ENCODE assay signal across 9 mouse cellular contexts in the genomic region with DNA sequence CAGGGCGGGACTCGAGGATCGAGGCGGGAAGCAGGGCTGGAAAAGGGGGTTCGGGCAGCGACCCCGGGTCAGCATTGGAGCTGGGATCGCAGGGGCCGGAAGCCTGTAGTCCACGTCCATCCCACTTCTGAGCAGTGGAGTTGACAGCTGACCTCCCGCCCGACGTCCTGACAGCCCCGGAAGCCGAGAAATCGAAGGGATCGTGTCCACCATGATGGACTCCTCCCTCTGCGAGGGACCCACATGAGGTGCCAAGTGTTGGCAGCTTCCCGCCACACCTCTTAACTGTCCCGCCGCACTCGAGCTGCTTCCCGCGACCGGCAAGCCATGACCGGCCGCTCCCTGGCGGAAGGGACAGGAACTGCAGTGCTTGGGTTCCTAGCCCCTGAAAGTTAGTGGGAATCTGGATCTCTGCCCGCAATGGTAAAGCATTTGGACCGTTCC. TPM values are rescaled to one million over a fixed set of nuclear protein-coding genes. Genes with fewer than 3 reads are reported as not detected.
DNase-seq lines count a peak whose midpoint lies in the region; ATAC-seq lines count a peak whose summit lies in the region.
"Had no signal": no experiment of that assay in that cellular context is flagged by ENCODE, and none has a peak within 500 bp of the region (broad histone marks: within the 10 kb centered on the region; RNA-seq: fewer than 3 reads in every experiment).

No protein-coding gene starts in this region.

- H3K4me2 ChIP-seq in neural tube, embryonic 11.5 days (ENCODE audit: low read depth) = peak overlapping the region; percentile 72
- peak overlapping the region; percentile 64 for H3K4me2 ChIP-seq in forebrain, embryonic 13.5 days
- H3K4me2 ChIP-seq in hindbrain, embryonic 16.5 days (ENCODE audit: low read length) = peak overlapping the region; percentile 65
- peak overlapping the region; percentile 82 for H3K4me2 ChIP-seq in liver, embryonic 11.5 days

- peak overlapping the region; percentile 66 for H3K9ac ChIP-seq in neural tube, embryonic 11.5 days (ENCODE audit: low read length)
- H3K9ac ChIP-seq in forebrain, embryonic 13.5 days = peak overlapping the region; percentile 60
- H3K9ac ChIP-seq in hindbrain, embryonic 16.5 days (ENCODE audit: low read depth, low read length) = peak overlapping the region; percentile 72
- H3K9ac ChIP-seq in liver, embryonic 11.5 days (ENCODE audit: low read depth, low read length) = peak overlapping the region; percentile 68

- H3K9me3 ChIP-seq in neural tube, embryonic 11.5 days (ENCODE audit: control insufficient read depth, low read length) = no peaks in the 10 kb centered on the region
- H3K9me3 ChIP-seq in forebrain, embryonic 13.5 days (replicated peaks) = no peaks in the 10 kb centered on the region
- no peaks in the 10 kb centered on the region for H3K9me3 ChIP-seq in hindbrain, embryonic 16.5 days (ENCODE audit: control insufficient read depth, low read length)
- H3K9me3 ChIP-seq in liver, embryonic 11.5 days (ENCODE audit: control insufficient read depth, low read length) = no peaks in the 10 kb centered on the region

- DNase-seq in neural tube, embryonic 11.5 days (ENCODE audit: low spot score) = peak; percentile 86
- DNase-seq in neural tube, embryonic 10.5 days (ENCODE audit: extremely low spot score, low spot score) = no peak
- DNase-seq in liver, embryonic 11.5 days (ENCODE audit: low spot score) = no peak
- DNase-seq in thymus, postnatal 25 days = peak; percentile 86

- H3K4me3 ChIP-seq in neural tube, embryonic 11.5 days (ENCODE audit: low read depth, low read length) = peak overlapping the region; percentile 50
- peak overlapping the region; percentile 69 for H3K4me3 ChIP-seq in brown adipose tissue, adult 24 weeks (ENCODE audit: insufficient read depth, low read depth, low read length)
- peak overlapping the region; percentile 65 for H3K4me3 ChIP-seq in forebrain, embryonic 13.5 days
- H3K4me3 ChIP-seq in hindbrain, embryonic 16.5 days (ENCODE audit: low read length) = peak overlapping the region; percentile 68
- H3K4me3 ChIP-seq in liver, embryonic 11.5 days (ENCODE audit: low read depth, low read length) = peak overlapping the region; percentile 58

- peak overlapping the region; percentile 49 for H3K27ac ChIP-seq in neural tube, embryonic 11.5 days (ENCODE audit: low read depth, low read length)
- H3K27ac ChIP-seq in brown adipose tissue, adult 24 weeks (replicated peaks; ENCODE audit: low read depth, low read length) = peak overlapping the region; percentile 86
- H3K27ac ChIP-seq in forebrain, embryonic 13.5 days = peak overlapping the region; percentile 96
- H3K27ac ChIP-seq in hindbrain, embryonic 16.5 days (ENCODE audit: low read depth, low read length) = peak overlapping the region; percentile 89
- H3K27ac ChIP-seq in liver, embryonic 11.5 days (ENCODE audit: low read depth, low read length) = peak overlapping the region; percentile 96

- no peaks in the 10 kb centered on the region for H3K27me3 ChIP-seq in neural tube, embryonic 11.5 days (ENCODE audit: control insufficient read depth, insufficient read depth, low read length)
- H3K27me3 ChIP-seq in forebrain, embryonic 13.5 days = no peaks in the 10 kb centered on the region
- no peaks in the 10 kb centered on the region for H3K27me3 ChIP-seq in hindbrain, embryonic 16.5 days (replicated peaks; ENCODE audit: control insufficient read depth, insufficient read depth, low read length)
- no peaks in the 10 kb centered on the region for H3K27me3 ChIP-seq in liver, embryonic 11.5 days (replicated peaks; ENCODE audit: control insufficient read depth, insufficient read depth, low read length)

- peak; percentile 74 for ATAC-seq in neural tube, embryonic 11.5 days (ENCODE audit: insufficient read depth, low FRiP score, low TSS enrichment)
- ATAC-seq in forebrain, embryonic 13.5 days = peak; percentile 78
- ATAC-seq in hindbrain, embryonic 16.5 days = peak; percentile 89
- ATAC-seq in liver, embryonic 11.5 days (replicated peaks; ENCODE audit: low FRiP score) = peak; percentile 86
- peak; percentile 57 for ATAC-seq in monocyte, adult 5-6 weeks (replicated peaks; ENCODE audit: insufficient number of reproducible peaks, low FRiP score, low TSS enrichment, poor library complexity, severe bottlenecking)

- 0 out of 2 replicates have a peak, but pooled peaks cover 3% of the 10 kb centered on the region for H3K4me1 ChIP-seq in neural tube, embryonic 11.5 days (ENCODE audit: control insufficient read depth, insufficient read depth, low read length)
- H3K4me1 ChIP-seq in brown adipose tissue, adult 24 weeks (ENCODE audit: control insufficient read depth, insufficient read depth, insufficient read length, low read length) = no peaks in the 10 kb centered on the region; the same call in 1 of the 2 replicates
- peaks cover 22% of the 10 kb centered on the region for H3K4me1 ChIP-seq in forebrain, embryonic 13.5 days
- peaks cover 12% of the 10 kb centered on the region for H3K4me1 ChIP-seq in hindbrain, embryonic 16.5 days (ENCODE audit: control insufficient read depth, insufficient read depth, low read depth, low read length)
- peaks cover 15% of the 10 kb centered on the region for H3K4me1 ChIP-seq in liver, embryonic 11.5 days (replicated peaks; ENCODE audit: control insufficient read depth, insufficient read depth, low read length)

- 0% methylated on average over 30 of the region's 30 CpGs for WGBS in neural tube, embryonic 11.5 days
- WGBS in forebrain, embryonic 13.5 days = under 1% methylated on average over 29 of the region's 30 CpGs
- 0% methylated on average over 28 of the region's 30 CpGs for WGBS in hindbrain, embryonic 16.5 days
- WGBS in liver, embryonic 11.5 days = under 1% methylated on average over 30 of the region's 30 CpGs

- no peaks in the 10 kb centered on the region for H3K36me3 ChIP-seq in neural tube, embryonic 11.5 days (ENCODE audit: control insufficient read depth, insufficient read depth, low read length)
- H3K36me3 ChIP-seq in forebrain, embryonic 13.5 days (ENCODE audit: poor library complexity, severe bottlenecking) = peaks cover 5% of the 10 kb centered on the region
- H3K36me3 ChIP-seq in hindbrain, embryonic 16.5 days (ENCODE audit: control insufficient read depth, insufficient read depth, low read length) = no peaks in the 10 kb centered on the region
- H3K36me3 ChIP-seq in liver, embryonic 11.5 days (ENCODE audit: control insufficient read depth, insufficient read depth, low read length) = 0 out of 2 replicates have a peak, but pooled peaks cover 3% of the 10 kb centered on the region

RNA-seq across cellular contexts. Expression of a gene that starts 0.4 kb away (rescaled TPM):
- 53.9 and 57.9 TPM in 2 replicates for polyA plus RNA-seq in neural tube, embryonic 11.5 days (2014; fragmentation: Nextera tagmentation; extraction: Ambion mirVana)
- polyA plus RNA-seq in brown adipose tissue, adult 24 weeks (2012; ENCODE audit: insufficient read depth, insufficient read length, missing spikeins) = 19.7 and 20.9 TPM in 2 replicates
- polyA plus RNA-seq in forebrain, embryonic 13.5 days (2015; fragmentation: Nextera tagmentation; extraction: Ambion mirVana) = 75.6 and 82.9 TPM in 2 replicates
- 79.3 and 87.0 TPM in 2 replicates for polyA plus RNA-seq in hindbrain, embryonic 16.5 days (2015; fragmentation: Nextera tagmentation; extraction: Ambion mirVana)
- polyA plus RNA-seq in liver, embryonic 11.5 days (2014; fragmentation: Nextera tagmentation; extraction: Ambion mirVana) = 61.4 and 70.6 TPM in 2 replicates
- 9.7 to 27.5 TPM (median 20.4 TPM) in 3 replicates for total RNA-seq in monocyte, adult 5-6 weeks (2017)

RNA-seq across cellular contexts. Expression of a gene that starts 15.7 kb away (rescaled TPM):
- 9.5 and 10.6 TPM in 2 replicates for polyA plus RNA-seq in neural tube, embryonic 11.5 days (2014; fragmentation: Nextera tagmentation; extraction: Ambion mirVana)
- polyA plus RNA-seq in brown adipose tissue, adult 24 weeks (2012; ENCODE audit: insufficient read depth, insufficient read length, missing spikeins) = 8.6 and 11.2 TPM in 2 replicates
- polyA plus RNA-seq in forebrain, embryonic 13.5 days (2015; fragmentation: Nextera tagmentation; extraction: Ambion mirVana) = 16.1 and 17.5 TPM in 2 replicates
- 11.8 and 16.3 TPM in 2 replicates for polyA plus RNA-seq in hindbrain, embryonic 16.5 days (2015; fragmentation: Nextera tagmentation; extraction: Ambion mirVana)
- polyA plus RNA-seq in liver, embryonic 11.5 days (2014; fragmentation: Nextera tagmentation; extraction: Ambion mirVana) = 7.0 and 9.0 TPM in 2 replicates
- total RNA-seq in monocyte, adult 5-6 weeks (2017) = 11.9 to 24.2 TPM (median 12.0 TPM) in 3 replicates

RNA-seq across cellular contexts. Expression of a gene that starts 25.8 kb away (rescaled TPM):
- polyA plus RNA-seq in neural tube, embryonic 11.5 days (2014; fragmentation: Nextera tagmentation; extraction: Ambion mirVana) = 0.05 TPM in 1 of 2 replicates, not detected in the other
- polyA plus RNA-seq in brown adipose tissue, adult 24 weeks (2012; ENCODE audit: insufficient read depth, insufficient read length, missing spikeins) = not detected in 2 replicates
- polyA plus RNA-seq in forebrain, embryonic 13.5 days (2015; fragmentation: Nextera tagmentation; extraction: Ambion mirVana) = 0.08 and 0.12 TPM in 2 replicates
- 0.19 and 0.24 TPM in 2 replicates for polyA plus RNA-seq in hindbrain, embryonic 16.5 days (2015; fragmentation: Nextera tagmentation; extraction: Ambion mirVana)
- 0.39 and 0.49 TPM in 2 replicates for polyA plus RNA-seq in liver, embryonic 11.5 days (2014; fragmentation: Nextera tagmentation; extraction: Ambion mirVana)
- total RNA-seq in monocyte, adult 5-6 weeks (2017) = not detected in 3 replicates

RNA-seq across cellular contexts. Expression of a gene that starts 30.4 kb away (rescaled TPM):
- polyA plus RNA-seq in neural tube, embryonic 11.5 days (2014; fragmentation: Nextera tagmentation; extraction: Ambion mirVana) = 0.34 and 0.51 TPM in 2 replicates
- not detected in 2 replicates for polyA plus RNA-seq in brown adipose tissue, adult 24 weeks (2012; ENCODE audit: insufficient read depth, insufficient read length, missing spikeins)
- polyA plus RNA-seq in forebrain, embryonic 13.5 days (2015; fragmentation: Nextera tagmentation; extraction: Ambion mirVana) = 0.35 TPM in 1 of 2 replicates, not detected in the other
- polyA plus RNA-seq in hindbrain, embryonic 16.5 days (2015; fragmentation: Nextera tagmentation; extraction: Ambion mirVana) = not detected in 2 replicates
- 4.6 and 7.8 TPM in 2 replicates for polyA plus RNA-seq in liver, embryonic 11.5 days (2014; fragmentation: Nextera tagmentation; extraction: Ambion mirVana)
- not detected in 3 replicates for total RNA-seq in monocyte, adult 5-6 weeks (2017)
- total RNA-seq: layer of hippocampus, adult 18-20 months had no signal

RNA-seq across cellular contexts. Expression of a gene that starts 30.6 kb away (rescaled TPM):
- 449 and 479 TPM in 2 replicates for polyA plus RNA-seq in neural tube, embryonic 11.5 days (2014; fragmentation: Nextera tagmentation; extraction: Ambion mirVana)
- 285 and 328 TPM in 2 replicates for polyA plus RNA-seq in brown adipose tissue, adult 24 weeks (2012; ENCODE audit: insufficient read depth, insufficient read length, missing spikeins)
- polyA plus RNA-seq in forebrain, embryonic 13.5 days (2015; fragmentation: Nextera tagmentation; extraction: Ambion mirVana) = 483 and 508 TPM in 2 replicates
- 519 and 521 TPM in 2 replicates for polyA plus RNA-seq in hindbrain, embryonic 16.5 days (2015; fragmentation: Nextera tagmentation; extraction: Ambion mirVana)
- polyA plus RNA-seq in liver, embryonic 11.5 days (2014; fragmentation: Nextera tagmentation; extraction: Ambion mirVana) = 306 and 319 TPM in 2 replicates
- total RNA-seq in monocyte, adult 5-6 weeks (2017) = 361 to 408 TPM (median 386 TPM) in 3 replicates

Comparison
In these comparisons a context has a peak if more than half of its experiments do, and no peak if none do; other contexts are left out.
1. DNase-seq: peak in neural tube, embryonic 11.5 days (single experiment) and thymus, postnatal 25 days (single experiment); none in neural tube, embryonic 10.5 days (single experiment) and liver, embryonic 11.5 days (single experiment).
2. Peak in every context shown above with its lines, with median percentiles within 50 percentile points of each other: ATAC-seq, H3K27ac ChIP-seq, H3K4me2 ChIP-seq, H3K4me3 ChIP-seq and H3K9ac ChIP-seq.